Mouse (Mus musculus): ENCODE results near the gene Arvcf. TPM values are rescaled to one million over a fixed set of nuclear protein-coding genes. Genes with fewer than 3 reads are reported as not detected.

Gene Arvcf
- polyA plus RNA-seq, 1 experiment from 2014 or later = 26.6 TPM

DNA sequence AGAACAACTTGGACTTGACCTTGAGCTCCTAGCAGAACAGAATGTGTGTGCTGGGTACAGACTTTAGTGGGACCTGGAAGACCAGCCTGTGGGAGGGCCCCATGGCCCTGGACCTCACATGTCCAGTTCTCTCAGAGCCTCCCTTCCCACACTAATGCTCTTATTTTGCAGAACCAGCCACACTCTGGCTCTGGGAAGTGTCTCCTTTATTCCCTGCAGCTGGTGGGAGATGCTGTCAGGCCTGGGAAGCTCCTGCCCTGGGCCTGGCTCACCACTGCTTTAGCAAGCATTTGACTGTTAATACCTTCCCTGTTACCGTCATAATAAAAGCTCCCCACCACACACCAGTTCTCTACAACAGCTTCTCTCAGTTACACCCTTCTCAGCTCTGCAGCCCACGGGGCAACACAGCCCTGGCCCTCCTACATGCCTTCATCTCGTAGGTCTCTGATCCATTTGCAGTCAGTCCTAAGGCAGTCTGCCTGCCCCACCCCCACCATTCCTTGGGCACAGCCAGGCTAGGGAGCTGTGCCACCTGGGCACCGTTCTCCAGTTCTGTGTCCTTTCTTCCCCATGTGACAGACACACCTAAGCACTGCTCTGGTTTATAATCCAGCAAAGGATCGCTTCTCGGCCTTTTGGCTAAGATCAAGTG lies 12.3 kb downstream of the Arvcf start:
- no peaks in the 10 kb centered on the region for H3K9me3 ChIP-seq (replicated peaks; ENCODE audit: control insufficient read depth, low read length)
- no peak for DNase-seq (ENCODE audit: low spot score)
- WGBS = 73% methylated on average over 6 of the region's 6 CpGs
- no peaks in the 10 kb centered on the region for H3K27me3 ChIP-seq (ENCODE audit: control insufficient read depth, insufficient read depth, low read length)
- no peaks in the 10 kb centered on the region; the same call in 1 of the 2 replicates for H3K36me3 ChIP-seq (replicated peaks; ENCODE audit: control insufficient read depth, insufficient read depth, low read depth, low read length)
- no peaks in the 10 kb centered on the region for H3K4me1 ChIP-seq (ENCODE audit: control insufficient read depth, insufficient read depth, low read length)
- H3K9ac ChIP-seq (replicated peaks; ENCODE audit: low read length) = no peak overlapping the region
- no peak overlapping the region for H3K4me3 ChIP-seq (ENCODE audit: low read depth, low read length)
- no peak overlapping the region for H3K4me2 ChIP-seq (ENCODE audit: low read depth, low read length)
- no peak overlapping the region for H3K27ac ChIP-seq (replicated peaks; ENCODE audit: low read depth, low read length)
- ATAC-seq (replicated peaks; ENCODE audit: insufficient number of reproducible peaks, low FRiP score, low TSS enrichment, low read depth) = no peak

DNA sequence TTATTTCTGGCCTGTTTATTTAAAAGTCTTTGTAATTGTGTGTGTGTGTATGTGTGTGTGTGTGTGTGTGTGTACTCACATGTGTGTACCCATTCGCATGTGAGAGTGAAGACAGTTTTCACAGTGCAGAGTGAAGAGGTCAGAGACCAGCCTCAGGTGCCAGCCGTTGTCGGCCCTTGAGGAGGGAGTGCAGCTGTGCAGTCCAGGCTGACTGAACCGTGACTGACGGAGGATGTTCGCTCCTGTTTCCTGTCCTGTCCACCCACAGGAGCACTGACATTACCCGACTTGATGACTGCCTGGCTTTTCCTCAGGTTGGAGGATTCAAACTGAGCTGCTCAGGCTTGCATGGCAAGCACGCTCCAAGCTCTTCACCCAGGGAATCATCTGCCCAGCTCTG lies 15.0 kb downstream of the Arvcf start:
- ATAC-seq (replicated peaks; ENCODE audit: insufficient number of reproducible peaks, low FRiP score, low TSS enrichment, low read depth) (no peak), DNase-seq (ENCODE audit: low spot score) (no peak)
- Histone ChIP-seq H3K27me3 (ENCODE audit: control insufficient read depth, insufficient read depth, low read length) (no peaks in the 10 kb centered on the region), H3K9me3 (replicated peaks; ENCODE audit: control insufficient read depth, low read length) (no peaks in the 10 kb centered on the region), H3K4me1 (ENCODE audit: control insufficient read depth, insufficient read depth, low read length) (no peaks in the 10 kb centered on the region), H3K36me3 (replicated peaks; ENCODE audit: control insufficient read depth, insufficient read depth, low read depth, low read length) (no peaks in the 10 kb centered on the region; the same call in 1 of the 2 replicates), H3K4me3 (ENCODE audit: low read depth, low read length) (no peak overlapping the region), H3K4me2 (ENCODE audit: low read depth, low read length) (no peak overlapping the region), H3K9ac (replicated peaks; ENCODE audit: low read length) (no peak overlapping the region), H3K27ac (replicated peaks; ENCODE audit: low read depth, low read length) (no peak overlapping the region)
- WGBS = 69% methylated on average over 8 of the region's 8 CpGs

DNA sequence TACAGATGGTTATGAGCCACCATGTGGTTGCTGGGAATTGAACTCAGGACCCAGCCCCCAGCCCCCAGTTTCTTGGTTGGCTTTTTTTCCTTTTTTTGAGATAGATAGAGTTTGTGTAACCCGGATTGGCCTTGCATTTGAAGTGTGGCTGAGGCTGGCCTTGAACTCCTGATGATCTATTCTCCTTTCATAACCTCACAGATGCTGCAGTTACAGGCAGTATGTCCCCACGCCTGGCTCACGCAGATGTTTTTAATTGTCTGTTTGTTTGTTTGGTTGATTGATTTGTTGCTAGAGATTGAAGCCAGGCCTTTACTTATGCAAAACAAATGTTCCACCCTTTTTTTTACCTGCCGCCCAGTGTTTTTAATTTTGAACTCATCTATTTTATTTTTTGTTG lies 18.9 kb downstream of the Arvcf start:
- H3K4me3 ChIP-seq (ENCODE audit: low read depth, low read length) = no peak overlapping the region
- DNase-seq (ENCODE audit: low spot score) = peak; percentile 43

DNA sequence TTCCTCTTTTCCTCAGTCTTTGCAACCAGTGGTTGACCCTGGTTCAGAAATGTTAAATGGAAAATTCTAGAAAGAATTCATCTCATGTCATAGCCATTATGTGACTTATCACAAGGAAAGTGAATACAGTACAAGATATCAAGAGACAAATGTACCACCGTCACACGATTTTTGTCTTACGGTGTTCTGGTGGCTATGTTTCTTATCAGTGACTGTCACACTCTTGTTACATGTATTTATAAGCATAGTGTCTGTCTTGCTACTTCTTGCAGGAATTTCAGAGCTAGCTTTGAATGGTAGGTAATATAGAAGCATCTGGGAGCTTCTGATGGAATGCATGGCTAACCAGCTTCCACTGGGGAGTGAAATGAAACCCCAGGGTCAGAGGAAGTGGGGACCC lies 22.2 kb downstream of the Arvcf start:
- Histone ChIP-seq H3K4me2 (ENCODE audit: low read depth, low read length) (no peak overlapping the region), H3K36me3 (replicated peaks; ENCODE audit: control insufficient read depth, insufficient read depth, low read depth, low read length) (no peaks in the 10 kb centered on the region), H3K4me3 (ENCODE audit: low read depth, low read length) (no peak overlapping the region), H3K27ac (replicated peaks; ENCODE audit: low read depth, low read length) (no peak overlapping the region), H3K27me3 (ENCODE audit: control insufficient read depth, insufficient read depth, low read length) (no peaks in the 10 kb centered on the region), H3K9ac (replicated peaks; ENCODE audit: low read length) (no peak overlapping the region), H3K9me3 (replicated peaks; ENCODE audit: control insufficient read depth, low read length) (no peaks in the 10 kb centered on the region), H3K4me1 (ENCODE audit: control insufficient read depth, insufficient read depth, low read length) (no peaks in the 10 kb centered on the region)
- no peak for DNase-seq (ENCODE audit: low spot score)
- ATAC-seq (replicated peaks; ENCODE audit: insufficient number of reproducible peaks, low FRiP score, low TSS enrichment, low read depth) = no peak
- WGBS = 91% methylated on average over 3 of the region's 3 CpGs

More for the DNA sequence above, 18.9 kb downstream of the Arvcf start:
- 76% methylated on average over 4 of the region's 4 CpGs for WGBS
- Histone ChIP-seq H3K27ac (replicated peaks; ENCODE audit: low read depth, low read length) (no peak overlapping the region), H3K9me3 (replicated peaks; ENCODE audit: control insufficient read depth, low read length) (no peaks in the 10 kb centered on the region), H3K4me1 (ENCODE audit: control insufficient read depth, insufficient read depth, low read length) (no peaks in the 10 kb centered on the region), H3K36me3 (replicated peaks; ENCODE audit: control insufficient read depth, insufficient read depth, low read depth, low read length) (no peaks in the 10 kb centered on the region; the same call in 1 of the 2 replicates), H3K4me2 (ENCODE audit: low read depth, low read length) (no peak overlapping the region), H3K27me3 (ENCODE audit: control insufficient read depth, insufficient read depth, low read length) (no peaks in the 10 kb centered on the region), H3K9ac (replicated peaks; ENCODE audit: low read length) (no peak overlapping the region)
- no peak for ATAC-seq (replicated peaks; ENCODE audit: insufficient number of reproducible peaks, low FRiP score, low TSS enrichment, low read depth)

DNA sequence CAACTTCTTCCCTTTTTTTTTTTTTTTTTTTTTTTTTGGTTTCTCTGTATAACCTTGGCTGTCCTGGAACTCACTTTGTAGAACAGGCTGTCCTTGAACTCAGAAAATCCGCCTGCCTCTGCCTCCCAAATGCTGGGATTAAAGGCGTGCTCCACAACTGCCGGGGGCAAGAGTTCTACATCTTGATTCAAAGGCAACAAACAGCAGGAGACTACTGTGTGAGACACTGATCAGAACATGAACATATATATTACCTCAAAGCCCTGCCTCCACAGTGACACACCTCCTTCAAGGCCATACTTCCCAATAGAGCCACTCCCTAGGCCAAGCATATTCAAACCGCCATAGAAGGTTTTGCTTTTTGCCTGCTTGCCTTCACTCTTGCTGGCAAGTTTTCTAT lies 25.6 kb downstream of the Arvcf start:
- H3K4me3 ChIP-seq (ENCODE audit: low read depth, low read length) = no peak overlapping the region
- H3K4me2 ChIP-seq (ENCODE audit: low read depth, low read length) = no peak overlapping the region
- ATAC-seq (replicated peaks; ENCODE audit: insufficient number of reproducible peaks, low FRiP score, low TSS enrichment, low read depth) (no peak), DNase-seq (ENCODE audit: low spot score) (no peak)
- no peak overlapping the region for H3K9ac ChIP-seq (replicated peaks; ENCODE audit: low read length)
- no peak overlapping the region for H3K27ac ChIP-seq (replicated peaks; ENCODE audit: low read depth, low read length)
- H3K36me3 ChIP-seq (replicated peaks; ENCODE audit: control insufficient read depth, insufficient read depth, low read depth, low read length) = no peaks in the 10 kb centered on the region
- no peaks in the 10 kb centered on the region for H3K9me3 ChIP-seq (replicated peaks; ENCODE audit: control insufficient read depth, low read length)
- 90% methylated on average over 4 of the region's 4 CpGs for WGBS
- no peaks in the 10 kb centered on the region for H3K27me3 ChIP-seq (ENCODE audit: control insufficient read depth, insufficient read depth, low read length)
- no peaks in the 10 kb centered on the region for H3K4me1 ChIP-seq (ENCODE audit: control insufficient read depth, insufficient read depth, low read length)

DNA sequence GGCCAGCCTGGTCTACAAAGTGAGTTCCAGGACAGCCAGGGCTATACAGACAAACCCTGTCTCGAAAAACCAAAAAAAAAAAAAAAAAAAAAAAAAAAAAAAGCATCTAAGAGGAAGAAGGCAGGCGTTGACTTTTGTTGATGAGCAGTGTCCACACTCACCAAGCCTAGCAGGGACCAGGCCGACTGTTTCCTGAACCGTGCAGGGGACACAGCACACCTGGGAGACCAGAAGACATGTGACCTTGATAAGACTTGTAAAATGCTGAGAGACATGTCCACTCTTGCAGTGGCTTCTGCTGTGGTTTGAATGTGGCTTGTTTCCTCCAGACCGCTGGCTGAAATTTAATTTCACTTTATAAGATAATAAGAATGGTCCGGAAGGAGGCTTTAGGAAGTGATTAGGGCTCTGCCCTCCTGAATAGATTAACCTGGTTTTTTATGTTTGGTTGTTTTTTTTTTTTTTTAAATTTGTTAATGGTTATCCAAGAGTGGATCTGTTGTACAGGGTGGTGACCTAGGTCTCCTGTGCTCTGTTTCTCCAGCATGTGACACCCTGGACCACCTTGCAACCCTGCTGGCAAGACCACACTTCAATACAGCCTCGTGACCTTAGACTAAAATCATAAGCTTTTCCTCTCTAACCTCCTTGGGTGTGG lies 28.4 kb downstream of the Arvcf start:
- H3K4me3 ChIP-seq (ENCODE audit: low read depth, low read length) = no peak overlapping the region
- WGBS = 73% methylated on average over 6 of the region's 7 CpGs
- H3K4me1 ChIP-seq (ENCODE audit: control insufficient read depth, insufficient read depth, low read length) = no peaks in the 10 kb centered on the region
- H3K9ac ChIP-seq (replicated peaks; ENCODE audit: low read length) = no peak overlapping the region
- ATAC-seq (replicated peaks; ENCODE audit: insufficient number of reproducible peaks, low FRiP score, low TSS enrichment, low read depth) = no peak
- no peak overlapping the region for H3K4me2 ChIP-seq (ENCODE audit: low read depth, low read length)
- no peak for DNase-seq (ENCODE audit: low spot score)
- H3K9me3 ChIP-seq (replicated peaks; ENCODE audit: control insufficient read depth, low read length) = no peaks in the 10 kb centered on the region
- no peak overlapping the region for H3K27ac ChIP-seq (replicated peaks; ENCODE audit: low read depth, low read length)
- no peaks in the 10 kb centered on the region for H3K36me3 ChIP-seq (replicated peaks; ENCODE audit: control insufficient read depth, insufficient read depth, low read depth, low read length)
- no peaks in the 10 kb centered on the region for H3K27me3 ChIP-seq (ENCODE audit: control insufficient read depth, insufficient read depth, low read length)

DNA sequence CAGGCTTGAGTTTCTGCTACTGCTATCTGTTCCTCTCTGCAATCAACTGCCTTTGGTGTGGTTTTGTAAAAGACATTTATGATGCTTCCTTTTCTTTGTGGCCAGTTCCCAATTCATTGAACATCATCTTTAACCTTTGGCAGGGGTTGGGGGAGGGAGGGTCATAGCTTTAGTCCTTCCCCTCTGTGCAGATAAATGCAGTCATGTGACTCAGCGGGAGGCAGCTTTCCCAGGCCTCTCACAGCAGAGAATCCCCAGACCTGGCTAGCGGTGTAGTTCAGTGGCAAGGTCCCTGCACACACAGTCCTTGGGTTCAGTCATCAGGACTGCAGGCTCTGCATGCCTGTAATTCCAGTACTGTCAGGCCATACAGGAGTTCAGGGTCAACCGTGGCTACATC lies 29.2 kb downstream of the Arvcf start:
- WGBS = 23% methylated on average over 3 of the region's 3 CpGs
- ATAC-seq (replicated peaks; ENCODE audit: insufficient number of reproducible peaks, low FRiP score, low TSS enrichment, low read depth) = 0 out of 2 replicates have a peak, but pooled peaks have one; percentile 34
- Histone ChIP-seq H3K36me3 (replicated peaks; ENCODE audit: control insufficient read depth, insufficient read depth, low read depth, low read length) (no peaks in the 10 kb centered on the region), H3K4me1 (ENCODE audit: control insufficient read depth, insufficient read depth, low read length) (no peaks in the 10 kb centered on the region), H3K9ac (replicated peaks; ENCODE audit: low read length) (no peak overlapping the region), H3K27me3 (ENCODE audit: control insufficient read depth, insufficient read depth, low read length) (no peaks in the 10 kb centered on the region), H3K27ac (replicated peaks; ENCODE audit: low read depth, low read length) (no peak overlapping the region), H3K4me2 (ENCODE audit: low read depth, low read length) (no peak overlapping the region), H3K9me3 (replicated peaks; ENCODE audit: control insufficient read depth, low read length) (no peaks in the 10 kb centered on the region), H3K4me3 (ENCODE audit: low read depth, low read length) (no peak overlapping the region)
- no peak for DNase-seq (ENCODE audit: low spot score)

DNA sequence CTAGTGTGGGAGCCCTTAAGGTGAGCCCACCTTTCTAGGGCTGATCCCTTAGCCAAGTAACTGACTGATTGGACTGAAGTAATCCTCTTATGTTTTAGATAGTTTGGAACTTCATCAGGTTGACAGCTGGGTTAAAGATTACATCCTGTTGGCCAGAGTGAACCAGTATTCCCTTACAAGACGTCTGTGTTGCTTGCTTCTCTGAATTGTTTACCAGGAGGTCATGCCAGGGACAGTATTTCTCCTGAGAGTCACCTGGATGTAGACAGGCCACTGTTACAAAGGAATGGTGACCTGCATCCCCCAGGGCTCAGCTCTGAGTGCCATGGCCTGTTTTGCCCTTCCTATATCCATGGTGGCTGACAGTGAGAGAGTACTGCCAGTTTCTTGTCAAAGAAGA lies 30.5 kb downstream of the Arvcf start:
- H3K27ac ChIP-seq (replicated peaks; ENCODE audit: low read depth, low read length) = no peak overlapping the region

More for the DNA sequence above, 30.5 kb downstream of the Arvcf start:
- ATAC-seq (replicated peaks; ENCODE audit: insufficient number of reproducible peaks, low FRiP score, low TSS enrichment, low read depth) = no peak
- H3K4me1 ChIP-seq (ENCODE audit: control insufficient read depth, insufficient read depth, low read length) = no peaks in the 10 kb centered on the region
- H3K4me3 ChIP-seq (ENCODE audit: low read depth, low read length) = no peak overlapping the region
- no peak overlapping the region for H3K9ac ChIP-seq (replicated peaks; ENCODE audit: low read length)
- H3K4me2 ChIP-seq (ENCODE audit: low read depth, low read length) = no peak overlapping the region
- H3K9me3 ChIP-seq (replicated peaks; ENCODE audit: control insufficient read depth, low read length) = no peaks in the 10 kb centered on the region
- 18% methylated on average over 1 of the region's 1 CpGs for WGBS
- no peaks in the 10 kb centered on the region for H3K27me3 ChIP-seq (ENCODE audit: control insufficient read depth, insufficient read depth, low read length)
- H3K36me3 ChIP-seq (replicated peaks; ENCODE audit: control insufficient read depth, insufficient read depth, low read depth, low read length) = no peaks in the 10 kb centered on the region
- no peak for DNase-seq (ENCODE audit: low spot score)
